Mouse (Mus musculus) thymus, postnatal 14 days (tissue): ENCODE results near the gene Icmt.

Experiments
- DNase-seq: peaks from one replicate; pipeline ENCODE4 v3.0.0; 2021

The Icmt gene

GRCm38 (mm10) chr4:152340584-152341284 lies 43.7 kb downstream of the Icmt start:
- peak; percentile 44 for DNase-seq

GRCm38 (mm10) chr4:152343296-152343695 lies 46.3 kb downstream of the Icmt start:
- no peak for DNase-seq

- no peak for DNase-seq
Measured at GRCm38 (mm10) chr4:152344651-152345050, 47.6 kb downstream of the Icmt start.

- DNase-seq: no peak
Measured at GRCm38 (mm10) chr4:152345120-152345889, 48.3 kb downstream of the Icmt start.

GRCm38 (mm10) chr4:152349837-152350381 lies 52.9 kb downstream of the Icmt start:
- no peak for DNase-seq

- no peak for DNase-seq
Measured at GRCm38 (mm10) chr4:152350722-152351421, 53.8 kb downstream of the Icmt start.

GRCm38 (mm10) chr4:152351422-152352305 lies 54.6 kb downstream of the Icmt start:
- DNase-seq: no peak

- DNase-seq: no peak
Measured at GRCm38 (mm10) chr4:152353886-152354637, 57.0 kb downstream of the Icmt start.

- no peak for DNase-seq
Measured at GRCm38 (mm10) chr4:152355672-152356071, 58.6 kb downstream of the Icmt start.
